ENCODE assay signal across 10 mouse cellular contexts in genomic region chr14:20138484-20139355, GRCm38 (mm10). TPM values are rescaled to one million over a fixed set of nuclear protein-coding genes. Genes with fewer than 3 reads are reported as not detected.
A peak's percentile ranks its signal among the peaks of the same experiment; 100 is the strongest.
DNase-seq lines count a peak whose midpoint lies in the region; ATAC-seq and TF ChIP-seq lines count a peak whose summit lies in the region.
"Had no signal": no experiment of that assay in that cellular context is flagged by ENCODE, and none has a peak within 500 bp of the region (broad histone marks: within the 10 kb centered on the region; RNA-seq: fewer than 3 reads in every experiment).

Gene Saysd1 (minus strand): TSS chr14:20138534.

- no peaks in the 10 kb centered on the region for H3K79me2 ChIP-seq in myocyte (ENCODE audit: control insufficient read depth, insufficient read depth)

- intact Hi-C loops in heart, postnatal 14 days (cut with DNase I), result no loop called here

- ATAC-seq in kidney, embryonic 15.5 days (replicated peaks; ENCODE audit: low FRiP score), result no peak
- ATAC-seq in hindbrain, embryonic 13.5 days (ENCODE audit: low FRiP score), result no peak

- WGBS in kidney, embryonic 15.5 days, result 77% methylated on average over 16 of the region's 16 CpGs
- WGBS in hindbrain, embryonic 13.5 days, result 88% methylated on average over 16 of the region's 16 CpGs

- no peaks in the 10 kb centered on the region for H3K27me3 ChIP-seq in kidney, embryonic 15.5 days
- no peaks in the 10 kb centered on the region for H3K27me3 ChIP-seq in hindbrain, embryonic 13.5 days
- no peaks in the 10 kb centered on the region for H3K27me3 ChIP-seq in myocyte (ENCODE audit: control insufficient read depth, insufficient read depth, insufficient read length)

- no peak within 1 kb of the TSS for H3K9ac ChIP-seq in kidney, embryonic 15.5 days
- no peak within 1 kb of the TSS for H3K9ac ChIP-seq in hindbrain, embryonic 13.5 days

- H3K4me1 ChIP-seq in kidney, embryonic 15.5 days, result no peaks in the 10 kb centered on the region
- H3K4me1 ChIP-seq in hindbrain, embryonic 13.5 days (replicated peaks), result no peaks in the 10 kb centered on the region

- no peak within 1 kb of the TSS for H3K4me3 ChIP-seq in kidney, embryonic 15.5 days (replicated peaks)
- H3K4me3 ChIP-seq in hindbrain, embryonic 13.5 days, result no peak within 1 kb of the TSS
- H3K4me3 ChIP-seq in myocyte, result no peak within 1 kb of the TSS

- H3K9me3 ChIP-seq in kidney, embryonic 15.5 days (replicated peaks), result no peaks in the 10 kb centered on the region
- H3K9me3 ChIP-seq in hindbrain, embryonic 13.5 days, result no peaks in the 10 kb centered on the region
- H3K9me3 ChIP-seq: G1E had no signal

- no peak within 1 kb of the TSS for H3K4me2 ChIP-seq in kidney, embryonic 15.5 days
- no peak within 1 kb of the TSS for H3K4me2 ChIP-seq in hindbrain, embryonic 13.5 days
- H3K4me2 ChIP-seq in myocyte (ENCODE audit: low read depth), result no peak within 1 kb of the TSS

- H3K27ac ChIP-seq in kidney, embryonic 15.5 days, result no peak within 1 kb of the TSS
- no peak within 1 kb of the TSS for H3K27ac ChIP-seq in hindbrain, embryonic 13.5 days

- H3K36me3 ChIP-seq in kidney, embryonic 15.5 days, result peaks cover 32% of the 10 kb centered on the region
- peaks cover 6% of the 10 kb centered on the region for H3K36me3 ChIP-seq in hindbrain, embryonic 13.5 days
- H3K36me3 ChIP-seq in myocyte (ENCODE audit: control insufficient read depth, insufficient read depth), result no peaks in the 10 kb centered on the region

- TF ChIP-seq POLR2A in myocyte (IDR thresholded peaks at IDR 0.05; ENCODE audit: insufficient read length, low read depth), result no peak

- no peak within 1 kb of the TSS for H3ac ChIP-seq in myocyte (ENCODE audit: control insufficient read depth, insufficient read length)

- no peak for DNase-seq in kidney, postnatal 25 days
- peak; percentile 60 for DNase-seq in NIH3T3 (ENCODE audit: low read depth)
- DNase-seq in left cerebral cortex, adult 18-20 months (ENCODE audit: low spot score in 2 of 2), result no peak
- DNase-seq in right cerebral cortex, adult 18-20 months, result no peak
- no peak for DNase-seq in heart, postnatal 14 days
- DNase-seq: lung, postnatal 36 days had no signal

TF ChIP-seq in myocyte, 11 proteins besides CTCF, POLR2A, EP300 and RAD21:
- TF ChIP-seq TCF12 (IDR thresholded peaks at IDR 0.05; ENCODE audit: insufficient read depth, poor library complexity, severe bottlenecking), result no peak
- no peak for TF ChIP-seq USF1 (IDR thresholded peaks at IDR 0.05; ENCODE audit: low read depth)
- TF ChIP-seq TCF3 (IDR thresholded peaks at IDR 0.05; ENCODE audit: insufficient read length, low read depth), result no peak
TF ChIP-seq in myocyte: peak in this region for 0.

RNA-seq across cellular contexts. Expression of gene Saysd1, which starts in this region (rescaled TPM):
- polyA plus RNA-seq in kidney, embryonic 15.5 days (2015; fragmentation: Nextera tagmentation; extraction: Ambion mirVana), result 11.1 and 12.3 TPM in 2 replicates
- 14.7 and 15.5 TPM in 2 replicates for polyA plus RNA-seq in hindbrain, embryonic 13.5 days (2015; fragmentation: Nextera tagmentation; extraction: Ambion mirVana)
- 10.5 TPM for polyA plus RNA-seq in myocyte (2012; fragmentation: generic; extraction: Trizol)
- total RNA-seq in left cerebral cortex, adult 18-20 months (2021), result 1 to 10 TPM; 4.1 to 4.3 TPM
- total RNA-seq in heart, postnatal 14 days (2021), result 1 to 10 TPM; 2.3 to 2.5 TPM
